Mouse (Mus musculus) ES-Bruce4 (cell line): ENCODE results near the gene Nucks1. TPM values are rescaled to one million over a fixed set of nuclear protein-coding genes. Genes with fewer than 3 reads are reported as not detected.
"Not testable (repeated sequence)": the region's sequence is repeated elsewhere in the genome, so short reads cannot be mapped to it uniquely, and the experiment has no call there.

ENCODE experiments used
- H3K27ac ChIP-seq: 2 replicates; pipeline ENCODE4 v1.5.1; 2012; ENCODE audit warnings: low read length, inconsistent platforms; ENCODE audit not compliant: insufficient read depth
- H3K27me3 ChIP-seq: 2 replicates; pipeline ENCODE4 v1.6.1; 2012; ENCODE audit warnings: mild to moderate bottlenecking, low read length, inconsistent platforms; ENCODE audit not compliant: control insufficient read depth, poor library complexity, insufficient read depth, severe bottlenecking
- H3K36me3 ChIP-seq: 2 replicates; pipeline ENCODE4 v1.6.1; 2012; ENCODE audit warnings: inconsistent platforms, mild to moderate bottlenecking, low read length, moderate library complexity; ENCODE audit not compliant: control insufficient read depth, poor library complexity, insufficient read depth, severe bottlenecking
- H3K4me1 ChIP-seq: one replicate; pipeline ENCODE4 v1.8.1; 2011; ENCODE audit warnings: low read length; ENCODE audit not compliant: control insufficient read depth, insufficient read depth
- H3K4me3 ChIP-seq: 2 replicates; pipeline ENCODE4 v1.5.1; 2011; ENCODE audit warnings: low read depth, mild to moderate bottlenecking, low read length
- H3K9ac ChIP-seq: 2 replicates; pipeline ENCODE4 v1.6.1; 2012; ENCODE audit warnings: low read depth, mild to moderate bottlenecking, inconsistent platforms; ENCODE audit not compliant: poor library complexity, severe bottlenecking
- H3K9me3 ChIP-seq: replicated peaks from 2 replicates; pipeline ENCODE4 v1.6.1; 2012; ENCODE audit warnings: mild to moderate bottlenecking, low read length, inconsistent platforms; ENCODE audit not compliant: control insufficient read depth, poor library complexity, insufficient read depth, severe bottlenecking
- CTCF ChIP-seq: IDR thresholded peaks from one replicate; pipeline ENCODE4 v1.8.1; 2011; ENCODE audit warnings: low read depth, low read length
- EP300 ChIP-seq: IDR thresholded peaks from 2 replicates; pipeline ENCODE4 v1.6.1; 2011; ENCODE audit warnings: low read depth, low read length; ENCODE audit not compliant: insufficient read depth
- POLR2A ChIP-seq: IDR thresholded peaks from one replicate; pipeline ENCODE4 v1.8.1; 2011; ENCODE audit warnings: low read length; ENCODE audit not compliant: insufficient read depth
- polyA plus RNA-seq: library from polyadenylated mRNA; stranded (reverse); fragments of >200 nt; gene quantifications from 2 replicates; pipeline ENCODE4 v1.2.4, GENCODE M21; 2011; ENCODE audit warnings: low read depth; ENCODE audit not compliant: missing spikeins, insufficient read depth, insufficient read length

The Nucks1 gene
- polyA plus RNA-seq, 1 experiment: 328 TPM

DNA sequence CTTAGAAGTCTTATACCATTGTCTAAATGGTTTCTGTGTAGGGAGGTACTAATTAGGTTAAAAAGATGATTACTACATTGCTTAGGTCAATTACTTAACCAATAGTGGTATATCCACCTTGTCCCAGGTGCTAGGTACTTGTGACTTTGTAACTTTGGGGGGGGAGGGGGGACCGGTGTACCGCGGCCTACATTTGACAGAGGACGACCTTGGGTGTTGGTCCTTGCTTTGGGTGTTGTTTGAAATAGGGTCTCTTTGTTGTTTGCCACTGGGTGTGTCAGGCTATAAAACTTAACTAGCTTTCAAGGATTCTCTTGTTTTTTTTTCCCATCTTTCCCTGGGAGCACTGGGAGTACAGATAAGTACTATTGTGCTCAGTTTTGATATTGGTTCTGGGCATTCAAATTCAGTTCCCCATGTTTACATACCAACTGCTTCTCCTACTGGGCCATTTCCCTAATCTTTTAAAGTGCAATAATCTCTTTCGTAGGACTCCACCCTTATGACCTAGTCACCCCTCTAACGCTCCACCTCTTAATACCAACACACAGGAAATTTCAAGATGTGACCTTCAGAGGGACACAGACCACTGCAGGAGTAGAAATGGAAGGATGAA lies 20.2 kb upstream of the Nucks1 start:
- peak overlapping the region; percentile 100 for H3K27ac ChIP-seq

DNA sequence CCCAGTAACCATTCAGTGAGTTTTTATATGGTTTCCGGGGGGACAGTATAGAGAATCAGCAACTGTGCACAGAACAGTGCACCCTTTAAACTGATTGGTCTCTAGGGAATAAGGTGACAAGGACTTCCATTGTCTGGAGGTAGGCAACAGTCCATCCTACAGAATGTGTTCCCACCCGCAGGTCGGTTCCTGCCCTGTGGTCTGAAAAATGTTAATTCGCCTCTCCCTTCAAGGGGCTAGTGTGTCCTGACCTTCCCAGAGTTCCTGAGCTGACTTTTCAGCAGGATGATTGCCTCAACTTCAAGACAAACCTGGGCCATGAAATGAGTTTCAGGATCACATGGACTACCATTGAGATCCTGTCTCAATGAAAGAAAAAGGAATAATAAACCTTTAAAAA lies 18.9 kb upstream of the Nucks1 start:
- H3K27me3 ChIP-seq: no peaks in the 10 kb centered on the region
- H3K36me3 ChIP-seq: no peaks in the 10 kb centered on the region; the same call in 1 of the 2 replicates
- H3K9ac ChIP-seq: peak overlapping the region; percentile 69
- peaks cover 8% of the 10 kb centered on the region for H3K4me1 ChIP-seq
- TF ChIP-seq POLR2A (no peak), EP300 (peak; percentile 100)
- no peak overlapping the region for H3K4me3 ChIP-seq
- H3K9me3 ChIP-seq: peaks cover 11% of the 10 kb centered on the region; the same call in 1 of the 2 replicates
- peak overlapping the region; percentile 100 for H3K27ac ChIP-seq

More for the DNA sequence above, 20.2 kb upstream of the Nucks1 start:
- Histone ChIP-seq H3K27me3 (no peaks in the 10 kb centered on the region), H3K4me3 (no peak overlapping the region), H3K36me3 (no peaks in the 10 kb centered on the region; the same call in 1 of the 2 replicates), H3K9ac (peak overlapping the region; percentile 69; the same call in 1 of the 2 replicates), H3K9me3 (peaks cover 11% of the 10 kb centered on the region; the same call in 1 of the 2 replicates), H3K4me1 (peaks cover 8% of the 10 kb centered on the region)
- peak; percentile 95 for TF ChIP-seq EP300
- no peak for TF ChIP-seq CTCF

DNA sequence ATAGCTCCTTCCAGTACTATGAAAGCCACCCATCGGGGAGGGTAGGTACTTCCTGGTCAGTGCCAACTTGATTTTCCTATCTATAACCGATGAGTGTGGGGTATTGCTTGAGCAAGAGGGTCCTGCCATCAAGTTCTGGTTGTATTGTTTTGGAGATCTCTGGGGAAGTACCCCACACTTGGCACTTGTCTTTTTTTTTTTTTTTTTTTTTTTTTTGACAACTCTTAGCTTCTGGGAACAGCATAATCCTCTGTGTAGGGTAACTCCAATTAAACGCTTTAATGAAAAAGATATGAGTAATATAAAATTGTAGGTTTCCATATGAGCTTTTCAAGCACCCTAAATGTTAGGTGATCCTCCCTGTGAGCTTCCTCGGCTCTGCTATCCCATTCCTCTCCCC lies 7.7 kb upstream of the Nucks1 start:
- no peak overlapping the region for H3K4me3 ChIP-seq
- no peaks in the 10 kb centered on the region for H3K9me3 ChIP-seq
- H3K4me1 ChIP-seq: peaks cover 3% of the 10 kb centered on the region
- H3K27ac ChIP-seq: no peak overlapping the region
- no peaks in the 10 kb centered on the region for H3K36me3 ChIP-seq
- TF ChIP-seq CTCF: no peak
- no peak for TF ChIP-seq EP300
- no peak for TF ChIP-seq POLR2A
- H3K27me3 ChIP-seq: no peaks in the 10 kb centered on the region
- no peak overlapping the region for H3K9ac ChIP-seq

DNA sequence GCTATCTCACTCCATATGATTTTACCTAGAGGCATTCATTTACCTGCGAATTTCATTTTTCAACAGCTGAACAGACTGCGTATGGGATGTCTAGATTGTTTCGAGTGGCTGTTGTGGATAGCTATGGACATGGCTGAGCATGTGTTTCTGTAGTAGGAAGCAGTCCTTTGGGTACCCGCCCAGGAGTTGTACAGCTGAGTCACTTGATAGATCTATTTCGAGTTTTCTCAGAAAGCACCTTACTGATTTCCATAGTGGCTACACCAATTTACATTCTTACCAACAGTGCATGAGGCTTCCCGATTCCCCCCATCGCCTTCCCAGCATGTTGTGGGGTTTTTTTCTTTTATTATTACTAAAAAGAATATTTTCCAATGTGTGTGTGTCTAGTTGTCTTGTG lies 7.1 kb upstream of the Nucks1 start:
- Histone ChIP-seq H3K36me3 (no peaks in the 10 kb centered on the region), H3K27ac (no peak overlapping the region), H3K27me3 (no peaks in the 10 kb centered on the region), H3K4me1 (peaks cover 3% of the 10 kb centered on the region), H3K9me3 (no peaks in the 10 kb centered on the region), H3K4me3 (no peak overlapping the region), H3K9ac (peak overlapping the region; percentile 41; the same call in 1 of the 2 replicates)
- TF ChIP-seq POLR2A (no peak), EP300 (no peak), CTCF (no peak)

DNA sequence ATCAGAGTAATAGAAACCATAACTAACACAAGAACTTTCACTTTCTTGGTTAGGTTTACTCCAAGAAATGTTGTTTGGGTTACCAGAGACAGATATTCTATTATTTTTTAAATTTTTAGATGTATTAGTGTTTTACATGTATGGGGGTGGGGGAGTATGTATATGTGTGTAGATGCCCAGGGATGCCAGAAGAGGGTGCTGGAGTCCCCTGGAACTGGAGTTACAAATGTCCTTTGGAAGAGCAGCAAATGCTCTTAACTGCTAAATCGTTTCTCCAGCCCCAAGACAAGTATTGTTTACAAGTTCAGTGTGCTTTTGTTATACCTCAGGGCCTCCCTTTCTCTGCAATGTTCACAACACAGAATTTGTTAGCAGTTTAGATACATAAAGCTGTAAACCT lies 4.8 kb upstream of the Nucks1 start:
- Histone ChIP-seq H3K9me3 (no peaks in the 10 kb centered on the region), H3K9ac (no peak overlapping the region), H3K4me3 (no peak overlapping the region), H3K27ac (no peak overlapping the region), H3K27me3 (no peaks in the 10 kb centered on the region), H3K4me1 (peaks cover under 1% of the 10 kb centered on the region), H3K36me3 (no peaks in the 10 kb centered on the region)
- TF ChIP-seq POLR2A (no peak), CTCF (peak; percentile 4)

DNA sequence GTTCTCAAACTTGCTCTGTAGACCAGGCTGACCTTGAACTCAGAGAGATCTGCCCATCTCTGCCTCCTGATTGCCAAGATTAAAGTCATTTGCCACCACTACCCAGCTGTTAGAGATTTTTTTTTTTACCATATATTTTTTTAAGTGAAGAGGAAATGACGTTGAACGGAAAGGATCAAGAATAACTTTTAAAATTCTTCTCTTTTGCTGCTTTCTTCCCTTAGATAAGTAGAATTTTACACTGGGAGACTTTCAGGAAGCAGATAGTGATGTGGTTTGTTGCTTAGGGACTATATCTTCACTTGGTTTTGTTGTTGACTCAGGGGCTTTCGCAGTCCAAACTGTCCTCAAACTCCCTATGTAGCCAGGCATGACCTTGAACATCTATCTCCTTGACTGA lies 1.9 kb upstream of the Nucks1 start:
- Histone ChIP-seq H3K27me3 (no peaks in the 10 kb centered on the region), H3K27ac (0 out of 2 replicates have a peak overlapping the region, but pooled peaks have one; percentile 44), H3K4me1 (no peaks in the 10 kb centered on the region), H3K9me3 (no peaks in the 10 kb centered on the region), H3K9ac (no peak overlapping the region), H3K4me3 (no peak overlapping the region), H3K36me3 (peaks cover 9% of the 10 kb centered on the region; the same call in 1 of the 2 replicates)
- TF ChIP-seq CTCF (no peak), POLR2A (no peak), EP300 (no peak)

DNA sequence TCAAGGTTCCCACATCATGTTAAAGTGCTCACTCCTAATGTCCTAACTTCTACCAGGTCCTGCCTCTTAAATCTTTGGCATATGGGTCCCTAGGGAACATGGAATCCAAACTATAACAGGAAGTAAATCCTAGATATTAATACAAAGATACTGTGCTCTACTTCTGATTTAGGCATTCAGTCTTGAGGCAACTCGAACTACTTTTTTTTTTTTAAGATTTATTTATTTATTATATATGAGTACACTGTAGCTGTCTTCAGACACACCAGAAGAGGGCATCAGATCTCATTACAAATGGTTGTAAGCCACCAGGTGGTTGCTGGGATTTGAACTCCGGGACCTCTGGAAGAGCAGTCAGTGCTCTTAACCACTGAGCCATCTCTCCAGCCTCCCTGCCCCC lies 1.1 kb upstream of the Nucks1 start:
- H3K27ac ChIP-seq, H3K4me1 ChIP-seq, H3K4me3 ChIP-seq, H3K27me3 ChIP-seq, H3K9me3 ChIP-seq: not testable (repeated sequence)
- peak overlapping the region; percentile 79 for H3K9ac ChIP-seq
- H3K36me3 ChIP-seq: peaks cover 10% of the 10 kb centered on the region; the same call in 1 of the 2 replicates
